Mouse (Mus musculus) spleen, postnatal 4 days (tissue): Measurements from ENCODE around the gene Dexi.

Experiments used
- DNase-seq, 2 experiments: peaks; one replicate each; pipeline ENCODE4 v3.0.0; 2022; ENCODE audit warnings: low spot score in 2 of 2

The Dexi gene

GRCm38 (mm10) chr16:10540763-10541597 is 1.9 kb downstream of the Dexi start:
- DNase-seq = no peak

GRCm38 (mm10) chr16:10536961-10537360 is 5.9 kb downstream of the Dexi start:
- DNase-seq = no peak

GRCm38 (mm10) chr16:10536323-10536722 is 6.5 kb downstream of the Dexi start:
- DNase-seq = no peak

GRCm38 (mm10) chr16:10534567-10534966 is 8.3 kb downstream of the Dexi start:
- DNase-seq = no peak

GRCm38 (mm10) chr16:10533781-10534180 is 9.1 kb downstream of the Dexi start:
- no peak for DNase-seq

- DNase-seq = no peak
Measured at GRCm38 (mm10) chr16:10530179-10530578, 12.7 kb downstream of the Dexi start.

GRCm38 (mm10) chr16:10528382-10528781 is 14.5 kb downstream of the Dexi start:
- no peak for DNase-seq

- peak in 1 of 2 experiments; percentile 58 for DNase-seq
Measured at GRCm38 (mm10) chr16:10527046-10527644, 15.7 kb downstream of the Dexi start.

GRCm38 (mm10) chr16:10525610-10525980 is 17.3 kb downstream of the Dexi start:
- DNase-seq = no peak

- DNase-seq = no peak
Measured at GRCm38 (mm10) chr16:10524866-10525609, 17.8 kb downstream of the Dexi start.

GRCm38 (mm10) chr16:10523650-10524049 is 19.2 kb downstream of the Dexi start:
- peak in 1 of 2 experiments; percentile 58 for DNase-seq

GRCm38 (mm10) chr16:10522811-10523210 is 20.0 kb downstream of the Dexi start:
- DNase-seq = peak; percentile 74 to 87

GRCm38 (mm10) chr16:10520908-10521614 is 21.8 kb downstream of the Dexi start:
- DNase-seq = peak; percentile 72 to 85

- DNase-seq = peak in 1 of 2 experiments; percentile 64
Measured at GRCm38 (mm10) chr16:10518030-10518429, 24.8 kb downstream of the Dexi start.

GRCm38 (mm10) chr16:10515953-10516572 is 26.8 kb downstream of the Dexi start:
- DNase-seq = no peak

GRCm38 (mm10) chr16:10511134-10511520 is 31.7 kb downstream of the Dexi start:
- DNase-seq = no peak

- no peak for DNase-seq
Measured at GRCm38 (mm10) chr16:10510477-10511133, 32.2 kb downstream of the Dexi start.

- no peak for DNase-seq
Measured at GRCm38 (mm10) chr16:10508691-10509090, 34.2 kb downstream of the Dexi start.

GRCm38 (mm10) chr16:10507445-10507844 is 35.4 kb downstream of the Dexi start:
- no peak for DNase-seq

GRCm38 (mm10) chr16:10503058-10503457 is 39.8 kb downstream of the Dexi start:
- DNase-seq = no peak

GRCm38 (mm10) chr16:10501865-10502264 is 41.0 kb downstream of the Dexi start:
- DNase-seq = no peak
